Mouse (Mus musculus) erythroblast, adult 5-6 weeks (primary cell): ENCODE data around the gene Fancd2os. TPM values are rescaled to one million over a fixed set of nuclear protein-coding genes. Genes with fewer than 3 reads are reported as not detected.
A peak's percentile ranks its signal among the peaks of the same experiment; 100 is the strongest.

Experiments
- ATAC-seq: replicated peaks from 2 replicates; pipeline ENCODE4 v1.8.0; 2016; ENCODE audit warnings: moderate number of reproducible peaks, mild to moderate bottlenecking, moderate TSS enrichment, inconsistent platforms; ENCODE audit not compliant: poor library complexity, low FRiP score, severe bottlenecking
- total RNA-seq, 2 experiments: library from RNA; stranded (forward) in 1 of 2; stranded (reverse) in 1 of 2; fragments of 150-400 nt in 1 of 2; fragments of 200-764, 138-1000 nt in 1 of 2; gene quantifications; 2 replicates each; pipeline versions ENCODE4 v1.2.3 to v1.2.4; 2015 to 2017; ENCODE audit warnings: low replicate concordance in 2 of 2

Gene Fancd2os
- total RNA-seq, 2 experiments from 2014 or later = not detected

DNA sequence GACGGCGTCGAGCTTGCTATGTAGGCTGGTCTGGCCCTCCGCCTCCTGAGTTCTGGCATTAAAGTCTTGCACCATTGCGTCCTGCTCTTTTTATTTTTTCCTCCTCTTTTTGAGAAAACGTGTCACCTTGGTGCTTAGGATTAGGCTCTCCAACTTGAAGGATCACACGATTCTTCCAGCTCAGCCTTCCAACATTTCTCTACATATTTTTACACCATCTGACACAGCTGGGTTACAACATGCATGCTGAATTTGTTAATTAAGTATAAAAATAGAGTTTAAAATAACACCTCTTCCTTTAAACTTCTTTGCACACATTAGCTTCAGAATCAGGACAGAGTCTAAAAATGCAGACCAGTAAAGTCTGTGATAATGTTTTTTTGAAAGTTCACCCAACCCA lies 8.8 kb upstream of the Fancd2os start:
- ATAC-seq = no peak

DNA sequence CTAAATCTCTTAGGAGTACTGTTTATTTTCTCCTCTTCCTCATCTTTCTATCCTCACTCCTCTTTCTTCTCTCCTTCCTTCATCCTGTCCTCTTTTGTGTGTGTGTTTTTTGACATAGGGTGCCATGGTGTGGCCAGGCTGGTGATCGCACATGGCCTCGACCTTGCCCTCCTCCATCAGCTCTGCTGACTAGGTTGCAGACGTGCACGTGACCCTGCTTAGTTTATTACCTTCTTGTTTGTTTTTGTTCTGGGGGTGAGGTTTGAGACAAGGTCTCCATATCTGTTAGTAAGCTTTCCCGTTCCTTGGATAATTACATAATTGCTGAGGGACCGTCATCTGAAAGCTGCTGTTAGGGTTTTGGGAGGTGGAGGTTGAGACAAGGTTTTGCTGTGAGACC lies 8.4 kb upstream of the Fancd2os start:
- ATAC-seq = no peak

DNA sequence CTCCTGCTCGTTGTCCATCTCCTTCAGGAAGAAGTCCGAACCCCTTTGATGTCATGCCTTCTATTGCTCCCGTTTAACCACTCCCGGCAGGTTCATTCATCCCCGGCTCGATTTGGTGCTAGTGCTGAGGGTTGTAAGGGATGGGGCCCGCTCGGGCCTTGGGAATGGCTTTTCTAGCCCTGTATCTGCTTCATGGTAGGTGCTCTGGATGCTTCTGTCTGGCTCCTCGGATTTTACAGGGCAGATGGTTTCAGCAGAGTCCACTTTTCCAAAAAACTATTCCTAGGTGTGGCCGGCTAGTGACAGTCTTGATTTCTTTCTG lies 4.7 kb upstream of the Fancd2os start:
- ATAC-seq = peak; percentile 47

DNA sequence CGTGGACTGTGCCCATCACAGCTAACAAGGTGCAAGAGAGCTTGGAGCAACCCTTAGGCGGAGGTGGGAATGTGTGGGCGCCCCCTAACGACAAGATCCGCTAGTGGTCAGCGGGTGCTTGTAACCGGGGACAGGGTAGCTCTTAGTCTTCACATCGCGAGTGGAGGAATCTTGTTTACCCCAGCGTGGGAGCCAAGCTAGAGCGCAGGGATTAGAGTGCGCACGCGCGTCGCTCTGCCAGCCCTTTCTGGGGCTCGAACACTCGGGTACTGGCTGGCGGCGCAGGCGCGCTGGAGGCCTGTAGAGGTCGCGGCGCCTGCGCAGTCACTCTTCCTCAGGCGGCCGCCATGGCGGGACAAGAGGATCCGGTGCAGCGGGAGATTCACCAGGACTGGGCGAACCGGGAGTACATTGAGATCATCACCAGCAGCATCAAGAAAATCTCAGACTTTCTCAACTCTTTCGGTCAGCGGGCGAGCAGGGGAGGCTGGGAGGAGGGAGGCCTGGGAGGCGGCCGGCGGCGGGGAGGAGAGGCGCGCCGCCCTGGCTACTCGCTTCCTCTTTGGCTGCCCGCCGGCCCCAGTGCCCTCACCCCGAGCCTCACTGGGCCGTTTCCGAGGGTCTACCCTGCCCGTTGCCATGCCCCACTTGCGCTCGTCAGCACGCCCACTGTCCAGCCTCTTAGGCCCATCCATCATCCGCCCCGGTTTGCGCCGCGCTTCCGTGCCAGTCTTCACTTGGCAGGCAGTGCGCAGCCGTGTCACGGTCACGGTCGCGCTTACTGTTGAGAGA lies 4.1 kb upstream of the Fancd2os start, which contains the start of gene Brk1:
Gene Brk1, plus strand, starts transcription at position 341 of the 792 bp plus-strand sequence.
- peak; percentile 91 for ATAC-seq

DNA sequence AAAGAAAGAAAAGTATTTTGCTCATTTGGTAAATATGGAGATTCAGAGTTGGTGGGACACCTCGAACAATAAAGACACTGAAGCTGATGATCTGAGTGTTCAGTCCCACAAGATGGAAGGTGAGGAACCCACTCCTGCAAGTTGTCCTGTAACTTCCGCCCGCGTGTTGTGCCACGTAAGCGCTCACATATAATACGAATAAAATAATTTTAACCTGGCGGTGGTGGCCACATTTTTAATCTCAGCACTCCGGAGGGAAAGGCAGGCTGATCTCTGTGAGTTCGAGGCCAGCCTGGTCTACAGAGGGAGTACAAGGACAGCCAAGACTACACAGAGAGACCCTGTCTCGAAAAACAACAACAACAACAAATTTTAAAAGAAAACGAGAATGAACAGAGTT lies 3.5 kb upstream of the Fancd2os start:
- ATAC-seq = no peak

DNA sequence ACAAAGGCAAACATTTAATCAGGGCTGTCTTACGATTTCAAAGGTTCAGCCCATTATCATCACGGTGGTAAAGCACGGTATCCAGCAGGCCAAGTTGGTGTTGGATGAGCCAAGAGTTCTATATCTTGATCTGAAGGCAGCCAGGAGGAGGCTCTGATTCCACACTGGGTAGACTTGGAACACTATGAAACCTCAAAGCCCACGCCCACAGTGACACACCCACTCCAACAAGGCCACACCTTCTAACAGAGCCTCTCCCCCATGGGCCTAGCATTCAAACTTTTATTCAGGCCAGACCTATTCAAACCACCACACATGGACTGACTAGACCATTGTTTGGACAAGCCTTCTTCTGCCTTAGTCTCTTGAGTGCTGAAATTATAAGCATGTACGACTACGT lies 2.3 kb upstream of the Fancd2os start:
- ATAC-seq = no peak

DNA sequence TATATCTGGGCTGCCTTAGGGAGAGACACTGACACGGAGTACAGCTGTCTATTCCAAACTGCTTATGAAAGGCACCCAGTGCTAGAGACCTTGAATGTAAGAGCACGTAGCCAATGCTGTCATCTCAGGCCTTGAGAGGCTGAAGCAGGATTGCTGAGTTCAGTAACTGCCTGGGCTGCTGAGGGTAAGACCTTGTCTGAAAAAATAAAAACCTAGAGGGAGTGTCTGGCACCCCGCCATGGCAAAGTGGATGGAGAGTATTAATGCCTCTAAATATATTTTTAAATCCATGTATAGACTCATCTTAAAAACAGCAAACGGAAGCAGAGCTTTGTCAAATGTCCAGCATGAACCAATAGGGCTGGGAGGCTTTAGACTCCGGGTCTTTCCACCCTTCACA lies 682 bp downstream of the Fancd2os start:
- no peak for ATAC-seq

DNA sequence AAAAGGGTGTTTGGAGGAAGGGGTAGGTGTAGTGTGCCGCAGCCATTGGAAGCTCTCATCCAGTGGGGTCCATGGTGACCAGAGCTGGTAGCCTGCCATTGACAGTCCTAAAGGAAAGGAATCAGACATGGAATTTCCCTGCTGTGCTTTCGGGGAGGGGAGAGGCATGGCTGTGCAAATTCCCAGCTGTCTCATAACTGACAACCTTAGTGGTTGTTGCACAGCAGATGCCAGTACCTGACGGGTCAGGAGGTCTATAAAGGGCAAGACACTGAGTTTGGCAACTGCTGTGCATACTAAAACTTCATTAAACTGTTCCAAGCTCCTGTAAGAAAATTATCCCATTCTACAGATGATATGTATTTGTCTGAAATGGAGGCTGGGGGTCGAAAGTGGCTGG lies 2.6 kb downstream of the Fancd2os start:
- no peak for ATAC-seq

DNA sequence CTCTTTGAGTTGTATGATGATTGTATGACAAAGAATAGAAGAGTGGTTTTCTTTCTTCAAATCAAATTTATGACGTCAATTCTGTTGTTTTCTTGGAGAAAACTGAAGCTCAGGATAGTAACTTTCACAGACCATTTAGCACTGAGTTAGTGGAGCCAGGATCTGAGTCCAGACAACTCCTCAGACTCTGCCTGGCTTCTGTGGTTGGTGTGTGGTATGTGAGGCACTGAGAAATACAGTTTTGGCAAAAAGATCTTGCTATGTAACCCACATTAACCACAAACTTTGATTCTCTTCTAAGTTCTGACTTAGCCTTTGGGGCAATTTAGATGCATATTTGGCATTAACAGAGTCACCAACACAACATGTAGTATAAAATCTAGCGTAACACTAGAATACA lies 7.9 kb downstream of the Fancd2os start:
- no peak for ATAC-seq

DNA sequence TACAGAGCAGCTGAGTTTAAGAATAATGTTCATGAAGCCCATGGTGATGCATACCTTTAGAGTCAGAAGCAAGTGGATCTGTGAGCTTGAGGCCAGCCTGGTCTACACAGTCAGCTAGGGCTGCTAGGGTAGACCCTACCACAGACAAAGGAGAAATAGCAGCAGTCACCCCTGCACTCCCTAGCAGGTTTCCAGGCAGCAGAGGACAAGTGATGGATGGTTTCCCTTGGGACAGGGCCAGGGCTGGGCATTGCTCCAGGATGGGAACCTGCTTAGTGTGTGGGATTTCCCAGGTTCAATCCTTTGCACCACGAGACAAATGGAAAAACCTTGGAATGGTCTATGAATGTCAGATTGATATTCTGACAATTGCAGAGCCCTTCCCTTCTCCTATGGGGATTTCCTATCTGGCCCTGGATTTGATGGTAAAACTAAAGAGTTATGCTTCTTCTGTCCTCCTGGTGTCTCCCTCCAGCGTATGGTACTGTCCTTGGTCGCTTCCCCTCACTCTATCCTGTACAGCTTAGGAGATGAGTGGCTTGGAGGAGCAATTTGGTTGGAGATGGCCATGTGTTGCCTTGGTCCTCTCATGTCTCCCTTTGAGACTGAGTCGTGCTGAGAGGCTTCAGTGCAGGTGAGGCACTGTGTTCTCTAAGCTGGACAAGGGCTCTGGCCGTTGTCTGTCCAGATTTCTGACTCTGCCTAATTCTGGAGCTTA lies 13.9 kb downstream of the Fancd2os start:
- no peak for ATAC-seq

DNA sequence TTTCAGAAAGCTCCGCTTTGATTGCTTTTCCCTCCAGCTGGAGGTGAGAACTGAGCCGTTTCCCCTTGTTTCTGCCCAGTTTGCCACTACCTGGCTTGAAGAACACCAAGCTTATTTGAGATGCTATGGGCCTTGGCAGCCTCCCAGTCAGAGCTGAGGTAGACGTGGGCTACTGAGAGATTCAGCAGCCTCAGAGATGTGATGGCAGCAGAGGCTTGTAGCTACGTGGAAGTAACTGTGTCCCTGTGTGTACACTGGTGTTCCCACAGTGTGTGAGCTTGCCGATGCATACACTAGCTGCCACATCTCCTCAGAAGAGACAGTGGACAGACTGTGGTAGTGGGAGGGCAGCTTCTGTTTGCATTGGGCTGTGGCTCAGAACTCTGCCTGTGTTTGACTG lies 15.4 kb downstream of the Fancd2os start:
- ATAC-seq = no peak

DNA sequence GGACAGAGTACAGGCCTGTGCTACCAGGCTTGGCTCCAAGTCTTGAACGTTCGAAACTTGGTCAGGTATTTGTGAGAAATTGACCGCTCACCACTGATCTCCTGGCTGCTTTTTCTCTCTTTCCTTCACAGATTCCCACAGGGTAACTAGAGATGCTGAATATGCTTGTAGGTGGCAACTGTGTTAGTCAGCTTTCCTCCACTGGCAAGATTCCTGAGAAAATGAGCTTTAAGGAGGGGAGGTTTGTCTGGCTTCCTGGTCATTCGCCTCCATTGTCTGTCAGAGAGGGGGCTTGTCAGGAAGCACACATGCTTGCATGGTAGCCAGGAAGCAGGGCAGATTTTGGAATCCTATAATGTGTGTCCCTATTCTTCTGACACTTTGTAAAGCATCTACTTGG lies 17.5 kb downstream of the Fancd2os start:
- ATAC-seq = no peak

DNA sequence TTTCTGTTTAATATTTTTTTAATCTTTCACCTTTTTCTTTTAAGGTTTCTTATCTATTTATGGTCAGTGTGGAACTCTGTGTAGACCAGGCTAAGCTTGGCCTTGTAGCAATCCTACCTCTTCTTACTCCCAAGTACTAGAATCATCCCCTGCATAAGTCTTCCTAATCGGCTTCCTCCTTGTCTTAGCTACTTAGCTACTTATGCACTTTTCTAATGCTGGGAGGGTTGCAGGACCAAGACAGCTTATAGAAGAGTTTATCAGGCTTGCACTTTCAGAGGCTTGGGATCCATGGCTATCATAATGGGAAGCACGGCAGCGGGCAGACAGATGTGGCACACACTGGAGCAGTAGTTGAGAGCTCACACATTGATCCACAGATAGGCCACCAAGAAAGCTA lies 21.2 kb downstream of the Fancd2os start:
- no peak for ATAC-seq

DNA sequence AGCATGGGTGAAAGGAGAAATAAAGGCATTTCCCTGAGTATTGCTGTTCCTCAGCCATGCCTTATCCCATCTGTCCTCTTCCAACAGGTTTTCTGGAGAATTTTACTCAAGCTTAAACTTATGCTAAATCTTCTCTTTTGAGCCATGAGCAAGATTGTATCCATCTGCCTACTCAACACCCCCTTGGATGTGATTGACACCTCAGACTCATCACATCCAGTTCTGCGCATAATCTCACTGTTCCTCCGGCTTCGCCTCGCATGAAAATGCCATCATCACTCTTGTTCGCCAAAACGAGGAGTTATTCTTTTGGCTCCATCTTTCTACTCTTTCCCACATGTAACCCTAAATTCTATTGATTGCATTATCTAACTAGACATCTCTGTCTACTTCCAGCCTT lies 24.5 kb downstream of the Fancd2os start:
- no peak for ATAC-seq

DNA sequence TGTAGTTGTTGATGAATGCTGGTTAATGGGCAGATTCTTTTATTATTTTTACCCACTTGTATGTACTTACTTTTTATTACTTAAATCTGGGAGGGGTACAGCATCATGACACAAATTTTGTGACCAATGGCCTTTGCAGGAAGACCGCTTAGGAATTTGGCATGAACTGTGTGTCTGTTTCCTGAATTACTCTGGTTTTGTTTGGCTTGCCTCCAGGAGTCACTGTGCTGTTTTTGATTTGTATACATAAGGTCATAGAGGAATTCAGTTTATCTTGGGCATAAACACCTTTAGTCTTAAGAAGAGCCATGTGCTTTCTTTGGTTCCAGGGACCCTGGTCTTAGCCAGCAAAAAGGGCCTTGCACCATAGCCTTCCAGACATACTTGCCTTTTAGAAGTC lies 36.0 kb downstream of the Fancd2os start:
- no peak for ATAC-seq

DNA sequence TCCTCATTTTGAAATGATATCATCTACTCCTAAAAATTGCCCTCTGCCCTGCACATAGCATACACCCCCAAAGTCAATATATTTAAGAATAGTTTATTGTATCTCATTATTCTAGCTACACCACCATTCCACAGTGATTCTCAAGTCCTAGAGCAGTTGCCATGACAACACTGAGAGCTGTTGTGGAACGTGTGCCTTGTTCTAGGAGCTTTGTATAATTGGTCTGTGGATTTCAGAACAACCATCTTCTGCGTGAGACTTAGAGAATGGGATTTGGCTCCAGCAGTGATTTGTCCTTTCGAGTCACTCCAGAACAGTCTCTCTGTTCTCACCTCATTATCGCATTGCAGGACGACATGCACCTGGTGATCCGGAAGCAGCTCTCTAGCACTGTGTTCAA lies 40.8 kb downstream of the Fancd2os start:
- no peak for ATAC-seq

Other genes with a start within 250 kb of the Fancd2os start
- 6.0 and 11.1 TPM in 2 replicates for gene Tada3, start 222.8 kb downstream of the Fancd2os start, total RNA-seq (2015; ENCODE audit: low replicate concordance)
- gene Tada3, start 222.8 kb downstream of the Fancd2os start, total RNA-seq (2017; ENCODE audit: low replicate concordance) = 7.8 and 14.1 TPM in 2 replicates
- 44.5 and 54.8 TPM in 2 replicates for gene Arpc4, start 222.6 kb downstream of the Fancd2os start, total RNA-seq (2015; ENCODE audit: low replicate concordance)
- 81.5 and 100 TPM in 2 replicates for gene Arpc4, start 222.6 kb downstream of the Fancd2os start, total RNA-seq (2017; ENCODE audit: low replicate concordance)
- gene Ttll3, start 211.5 kb downstream of the Fancd2os start, total RNA-seq (2015; ENCODE audit: low replicate concordance) = 3.3 TPM in 1 of 2 replicates, not detected in the other
- gene Ttll3, start 211.5 kb downstream of the Fancd2os start, total RNA-seq (2017; ENCODE audit: low replicate concordance) = 2.3 and 3.6 TPM in 2 replicates
- gene Rpusd3, start 181.4 kb downstream of the Fancd2os start, total RNA-seq (2015; ENCODE audit: low replicate concordance) = not detected in 2 replicates
- 2.8 TPM in 1 of 2 replicates, not detected in the other for gene Rpusd3, start 181.4 kb downstream of the Fancd2os start, total RNA-seq (2017; ENCODE audit: low replicate concordance)
- not detected in 2 replicates for gene Cidec, start 165.0 kb downstream of the Fancd2os start, total RNA-seq (2015; ENCODE audit: low replicate concordance)
- not detected in 2 replicates for gene Cidec, start 165.0 kb downstream of the Fancd2os start, total RNA-seq (2017; ENCODE audit: low replicate concordance)
- gene Jagn1, start 158.1 kb downstream of the Fancd2os start, total RNA-seq (2015; ENCODE audit: low replicate concordance) = 8.1 and 14.4 TPM in 2 replicates
- gene Jagn1, start 158.1 kb downstream of the Fancd2os start, total RNA-seq (2017; ENCODE audit: low replicate concordance) = 2.0 and 3.1 TPM in 2 replicates
- 0.42 TPM in 1 of 2 replicates, not detected in the other for gene Il17re, start 142.2 kb downstream of the Fancd2os start, total RNA-seq (2015; ENCODE audit: low replicate concordance)
- gene Il17re, start 142.2 kb downstream of the Fancd2os start, total RNA-seq (2017; ENCODE audit: low replicate concordance) = 0.51 TPM in 1 of 2 replicates, not detected in the other
- not detected in 2 replicates for gene Il17rc, start 129.3 kb downstream of the Fancd2os start, total RNA-seq (2015; ENCODE audit: low replicate concordance)
- not detected in 2 replicates for gene Il17rc, start 129.3 kb downstream of the Fancd2os start, total RNA-seq (2017; ENCODE audit: low replicate concordance)
- gene Creld1, start 117.4 kb downstream of the Fancd2os start, total RNA-seq (2015; ENCODE audit: low replicate concordance) = not detected in 2 replicates
- gene Creld1, start 117.4 kb downstream of the Fancd2os start, total RNA-seq (2017; ENCODE audit: low replicate concordance) = 2.7 TPM in 1 of 2 replicates, not detected in the other
- not detected in 2 replicates for gene Prrt3, start 98.8 kb downstream of the Fancd2os start, total RNA-seq (2015; ENCODE audit: low replicate concordance)
- gene Prrt3, start 98.8 kb downstream of the Fancd2os start, total RNA-seq (2017; ENCODE audit: low replicate concordance) = 0.34 TPM in 1 of 2 replicates, not detected in the other
- gene Emc3, start 69.1 kb downstream of the Fancd2os start, total RNA-seq (2015; ENCODE audit: low replicate concordance) = 21.5 and 28.8 TPM in 2 replicates
- 18.2 and 21.3 TPM in 2 replicates for gene Emc3, start 69.1 kb downstream of the Fancd2os start, total RNA-seq (2017; ENCODE audit: low replicate concordance)
- gene Fancd2, start 69.0 kb downstream of the Fancd2os start, total RNA-seq (2015; ENCODE audit: low replicate concordance) = 27.8 and 40.3 TPM in 2 replicates
- gene Fancd2, start 69.0 kb downstream of the Fancd2os start, total RNA-seq (2017; ENCODE audit: low replicate concordance) = 32.1 and 36.5 TPM in 2 replicates
- 86.5 and 91.5 TPM in 2 replicates for gene Brk1, start 4.1 kb upstream of the Fancd2os start, total RNA-seq (2015; ENCODE audit: low replicate concordance)
- 36.9 and 54.7 TPM in 2 replicates for gene Brk1, start 4.1 kb upstream of the Fancd2os start, total RNA-seq (2017; ENCODE audit: low replicate concordance)
- 6.3 and 11.5 TPM in 2 replicates for gene Vhl, start 23.2 kb upstream of the Fancd2os start, total RNA-seq (2015; ENCODE audit: low replicate concordance)
- 3.6 and 8.9 TPM in 2 replicates for gene Vhl, start 23.2 kb upstream of the Fancd2os start, total RNA-seq (2017; ENCODE audit: low replicate concordance)
- gene Irak2, start 37.8 kb upstream of the Fancd2os start, total RNA-seq (2015; ENCODE audit: low replicate concordance) = 18.8 and 56.0 TPM in 2 replicates
- gene Irak2, start 37.8 kb upstream of the Fancd2os start, total RNA-seq (2017; ENCODE audit: low replicate concordance) = 58.7 and 68.4 TPM in 2 replicates
- gene Tatdn2, start 96.3 kb upstream of the Fancd2os start, total RNA-seq (2015; ENCODE audit: low replicate concordance) = 2.9 and 22.8 TPM in 2 replicates
- gene Tatdn2, start 96.3 kb upstream of the Fancd2os start, total RNA-seq (2017; ENCODE audit: low replicate concordance) = 36.4 and 49.5 TPM in 2 replicates
- gene Ghrl, start 119.2 kb upstream of the Fancd2os start, total RNA-seq (2015; ENCODE audit: low replicate concordance) = not detected in 2 replicates
- not detected in 2 replicates for gene Ghrl, start 119.2 kb upstream of the Fancd2os start, total RNA-seq (2017; ENCODE audit: low replicate concordance)
- gene Sec13, start 140.0 kb upstream of the Fancd2os start, total RNA-seq (2015; ENCODE audit: low replicate concordance) = 32.9 and 35.7 TPM in 2 replicates
- gene Sec13, start 140.0 kb upstream of the Fancd2os start, total RNA-seq (2017; ENCODE audit: low replicate concordance) = 29.3 and 45.0 TPM in 2 replicates